Mouse (Mus musculus) megakaryocyte-erythroid progenitor cell, adult 5-6 weeks (primary cell): ENCODE measurements around the gene Rars2. TPM values are rescaled to one million over a fixed set of nuclear protein-coding genes. Genes with fewer than 3 reads are reported as not detected.

Source experiments
- total RNA-seq, 2 experiments: library from RNA; stranded (forward) in 1 of 2; stranded (reverse) in 1 of 2; fragments of 200-1000, 215-1000 nt in 1 of 2; fragments of >200 nt in 1 of 2; fragmentation: Nextera tagmentation in 1 of 2; gene quantifications; 2 replicates each; pipeline ENCODE4 v1.2.3; 2014 to 2017

Gene Rars2
- total RNA-seq, 2 experiments from 2014 or later: 32.4 to 53.6 TPM

Other genes with a start within 250 kb of the Rars2 start
- 37.6 and 38.2 TPM in 2 replicates for gene Akirin2, start 64.0 kb upstream of the Rars2 start, total RNA-seq (2014; fragmentation: Nextera tagmentation)
- 34.5 and 48.6 TPM in 2 replicates for gene Akirin2, start 64.0 kb upstream of the Rars2 start, total RNA-seq (2017)
- gene Orc3, start within 50 bp of the Rars2 start, total RNA-seq (2014; fragmentation: Nextera tagmentation): 110 and 116 TPM in 2 replicates
- gene Orc3, start within 50 bp of the Rars2 start, total RNA-seq (2017): 106 and 107 TPM in 2 replicates
- 24.4 and 26.3 TPM in 2 replicates for gene Slc35a1, start 72.5 kb downstream of the Rars2 start, total RNA-seq (2014; fragmentation: Nextera tagmentation)
- 24.8 and 29.1 TPM in 2 replicates for gene Slc35a1, start 72.5 kb downstream of the Rars2 start, total RNA-seq (2017)
- gene Cfap206, start 115.2 kb downstream of the Rars2 start, total RNA-seq (2014; fragmentation: Nextera tagmentation): not detected in 2 replicates
- gene Cfap206, start 115.2 kb downstream of the Rars2 start, total RNA-seq (2017): not detected in 2 replicates
- gene Gm136, start 141.3 kb downstream of the Rars2 start, total RNA-seq (2014; fragmentation: Nextera tagmentation): not detected in 2 replicates
- gene Gm136, start 141.3 kb downstream of the Rars2 start, total RNA-seq (2017): not detected in 2 replicates
- gene Smim8, start 163.5 kb downstream of the Rars2 start, total RNA-seq (2014; fragmentation: Nextera tagmentation): 48.8 and 60.4 TPM in 2 replicates
- 38.2 and 62.6 TPM in 2 replicates for gene Smim8, start 163.5 kb downstream of the Rars2 start, total RNA-seq (2017)